Mouse (Mus musculus) lung, postnatal 0 days (tissue): ENCODE measurements around the gene Hoxb2.

ENCODE experiments used
- CTCF ChIP-seq: IDR thresholded peaks from 2 replicates; pipeline ENCODE4 v1.5.1; 2016; ENCODE audit warnings: antibody characterized with exemption, mild to moderate bottlenecking
- EP300 ChIP-seq: IDR thresholded peaks from 2 replicates; pipeline ENCODE4 v1.6.1; 2016; ENCODE audit warnings: antibody characterized with exemption, mild to moderate bottlenecking, control low read depth

- TF ChIP-seq CTCF (no peak), EP300 (no peak)
These were observed 36.4 kb upstream of the Hoxb2 start for GRCm38 (mm10) chr11:96313806-96314428.
